28 mouse cellular contexts compared by ENCODE assay signal in the genomic region with DNA sequence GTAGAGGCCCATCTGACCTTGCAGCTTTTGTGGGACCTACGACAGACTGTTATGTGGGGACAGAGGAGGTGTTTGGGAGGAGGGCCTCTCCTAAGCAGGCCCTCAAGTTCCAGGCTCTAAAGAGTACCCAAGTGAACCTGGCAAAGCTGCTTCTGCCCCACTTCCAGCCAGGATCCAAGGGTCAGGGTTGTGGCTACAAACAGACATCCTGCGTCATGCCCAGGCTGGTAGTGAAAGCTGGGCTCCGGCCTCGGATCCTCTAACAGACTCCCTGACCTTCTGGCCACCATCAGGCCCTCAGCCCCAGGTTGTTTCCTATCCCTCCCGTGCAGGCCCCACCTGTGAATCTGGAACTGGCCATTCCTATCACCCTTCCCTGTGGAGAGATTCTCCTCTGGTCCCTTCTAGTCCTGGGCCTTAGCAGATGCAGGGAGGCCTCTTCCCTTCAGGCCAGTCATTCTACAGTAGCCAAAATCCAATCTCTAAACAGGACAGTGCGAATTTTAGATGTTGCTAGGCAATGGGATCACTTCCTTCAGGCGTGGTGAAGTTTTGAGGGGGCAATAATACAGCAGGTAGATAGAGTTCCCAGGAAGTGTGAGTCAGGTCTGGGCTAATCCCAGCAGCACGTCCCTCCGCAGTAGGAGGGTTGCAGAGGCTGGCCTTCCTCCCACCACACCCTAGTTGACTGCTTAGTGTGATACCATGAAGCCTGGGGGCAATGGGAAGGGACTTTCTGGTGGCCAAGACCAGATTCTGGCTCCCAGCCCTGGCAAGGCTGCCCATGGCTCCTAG.
DNase-seq lines count a peak whose midpoint lies in the region; ATAC-seq and TF ChIP-seq lines count a peak whose summit lies in the region.
"Had no signal": no experiment of that assay in that cellular context is flagged by ENCODE, and none has a peak within 500 bp of the region (broad histone marks: within the 10 kb centered on the region; RNA-seq: fewer than 3 reads in every experiment).

No protein-coding gene starts in this region.

- H3K4me3 ChIP-seq in cerebellum, adult 2 months (replicated peaks; ENCODE audit: insufficient read depth, low read depth, low read length), result no peak overlapping the region
- H3K4me3 ChIP-seq in heart, postnatal 0 days (ENCODE audit: low read depth, low read length), result no peak overlapping the region
- H3K4me3 ChIP-seq in midbrain, embryonic 10.5 days, result no peak overlapping the region
- H3K4me3 ChIP-seq in midbrain, embryonic 15.5 days, result no peak overlapping the region
- H3K4me3 ChIP-seq: erythroblast, embryonic 14.5 days; forebrain, embryonic 13.5 days; heart, embryonic 12.5 days; hindbrain, embryonic 12.5 days; limb, embryonic 12.5 days; liver, embryonic 12.5 days; neural tube, embryonic 15.5 days had no signal

- 55% methylated on average over 9 of the region's 9 CpGs for WGBS in cerebellum, adult 2 months
- WGBS in heart, postnatal 0 days, result 78% methylated on average over 9 of the region's 9 CpGs
- WGBS in midbrain, embryonic 10.5 days, result 87% methylated on average over 9 of the region's 9 CpGs
- WGBS in midbrain, embryonic 15.5 days, result 85% methylated on average over 9 of the region's 9 CpGs

- no peak overlapping the region for H3K4me2 ChIP-seq in heart, postnatal 0 days (ENCODE audit: low read depth, low read length)
- H3K4me2 ChIP-seq in midbrain, embryonic 15.5 days, result no peak overlapping the region
- H3K4me2 ChIP-seq: forebrain, embryonic 13.5 days; heart, embryonic 12.5 days; hindbrain, embryonic 12.5 days; limb, embryonic 12.5 days; liver, embryonic 12.5 days; neural tube, embryonic 15.5 days had no signal

- peak overlapping the region; percentile 41 for H3K27ac ChIP-seq in cerebellum, adult 2 months (ENCODE audit: insufficient read depth, low read length)
- no peak overlapping the region for H3K27ac ChIP-seq in heart, postnatal 0 days (ENCODE audit: low read depth)
- 0 out of 2 replicates have a peak overlapping the region, but pooled peaks have one; percentile 19 for H3K27ac ChIP-seq in midbrain, embryonic 10.5 days (replicated peaks)
- no peak overlapping the region for H3K27ac ChIP-seq in midbrain, embryonic 15.5 days
- H3K27ac ChIP-seq: forebrain, embryonic 13.5 days; hindbrain, embryonic 12.5 days; limb, embryonic 12.5 days; liver, embryonic 12.5 days; neural tube, embryonic 15.5 days had no signal

- ATAC-seq in heart, postnatal 0 days (ENCODE audit: insufficient read depth, low read depth), result no peak
- ATAC-seq in midbrain, embryonic 15.5 days (replicated peaks), result no peak
- ATAC-seq: activated CD4-positive, CD25-positive, alpha-beta regulatory T cell, adult 4 months; forebrain, embryonic 13.5 days; liver, embryonic 12.5 days had no signal

- 0 out of 2 replicates have a peak overlapping the region, but pooled peaks have one; percentile 4 for H3K9ac ChIP-seq in heart, postnatal 0 days (replicated peaks; ENCODE audit: low read depth, low read length)
- no peak overlapping the region for H3K9ac ChIP-seq in midbrain, embryonic 15.5 days
- H3K9ac ChIP-seq: forebrain, embryonic 13.5 days; heart, embryonic 12.5 days; hindbrain, embryonic 12.5 days; limb, embryonic 12.5 days; liver, embryonic 12.5 days; neural tube, embryonic 15.5 days had no signal

- H3K9me3 ChIP-seq in heart, postnatal 0 days (replicated peaks; ENCODE audit: control insufficient read depth, low read length), result no peaks in the 10 kb centered on the region
- no peaks in the 10 kb centered on the region for H3K9me3 ChIP-seq in midbrain, embryonic 10.5 days (replicated peaks)
- no peaks in the 10 kb centered on the region for H3K9me3 ChIP-seq in midbrain, embryonic 15.5 days
- H3K9me3 ChIP-seq: forebrain, embryonic 13.5 days; hindbrain, embryonic 12.5 days; limb, embryonic 12.5 days; liver, embryonic 12.5 days; neural tube, embryonic 15.5 days had no signal

- TF ChIP-seq CTCF in cerebellum, adult 2 months (IDR thresholded peaks at IDR 0.05; ENCODE audit: borderline replicate concordance, insufficient read depth, low read depth, low read length), result no peak
- no peak for TF ChIP-seq CTCF in heart, postnatal 0 days (IDR thresholded peaks at IDR 0.05; ENCODE audit: low read depth)

- intact Hi-C loops in heart, postnatal 25 days (cut with DNase I), result no loop called here

- H3K36me3 ChIP-seq in heart, postnatal 0 days (replicated peaks; ENCODE audit: control insufficient read depth, insufficient read depth, low read length), result no peaks in the 10 kb centered on the region
- H3K36me3 ChIP-seq in midbrain, embryonic 10.5 days, result no peaks in the 10 kb centered on the region
- H3K36me3 ChIP-seq in midbrain, embryonic 15.5 days (replicated peaks), result no peaks in the 10 kb centered on the region
- H3K36me3 ChIP-seq: heart, embryonic 12.5 days; hindbrain, embryonic 12.5 days; limb, embryonic 12.5 days; liver, embryonic 12.5 days; neural tube, embryonic 15.5 days had no signal

- peaks cover 24% of the 10 kb centered on the region for H3K4me1 ChIP-seq in cerebellum, adult 2 months (ENCODE audit: control insufficient read depth, insufficient read depth, low read length)
- peaks cover 7% of the 10 kb centered on the region; the same call in 1 of the 2 replicates for H3K4me1 ChIP-seq in heart, postnatal 0 days (ENCODE audit: control insufficient read depth, insufficient read depth)
- H3K4me1 ChIP-seq in midbrain, embryonic 10.5 days, result peaks cover 4% of the 10 kb centered on the region
- no peaks in the 10 kb centered on the region for H3K4me1 ChIP-seq in midbrain, embryonic 15.5 days
- H3K4me1 ChIP-seq: forebrain, embryonic 13.5 days; neural tube, embryonic 15.5 days had no signal

- no peak for TF ChIP-seq EP300 in heart, postnatal 0 days (IDR thresholded peaks at IDR 0.05; ENCODE audit: low read depth)

- H3K27me3 ChIP-seq in cerebellum, adult 2 months (ENCODE audit: control insufficient read depth, insufficient read depth, low read length), result no peaks in the 10 kb centered on the region
- no peaks in the 10 kb centered on the region for H3K27me3 ChIP-seq in heart, postnatal 0 days (ENCODE audit: control insufficient read depth, insufficient read depth, low read length)
- H3K27me3 ChIP-seq in midbrain, embryonic 10.5 days (ENCODE audit: low read depth, poor library complexity, severe bottlenecking), result no peaks in the 10 kb centered on the region
- H3K27me3 ChIP-seq in midbrain, embryonic 15.5 days (replicated peaks), result no peaks in the 10 kb centered on the region
- H3K27me3 ChIP-seq: CH12.LX; forebrain, embryonic 13.5 days; heart, embryonic 12.5 days; hindbrain, embryonic 12.5 days; limb, embryonic 12.5 days; liver, embryonic 12.5 days; neural tube, embryonic 15.5 days had no signal

- no peak for TF ChIP-seq POLR2A in cerebellum, adult 2 months (IDR thresholded peaks at IDR 0.05; ENCODE audit: borderline replicate concordance, insufficient read depth, low read length)

- DNase-seq in cerebellum, adult 2 months, result no peak
- no peak for DNase-seq in cerebellum, adult 11 months
- no peak for DNase-seq in heart, postnatal 0 days (ENCODE audit: low spot score)
- DNase-seq in heart, postnatal 25 days (ENCODE audit: low spot score), result no peak
- no peak for DNase-seq in midbrain, embryonic 10.5 days (ENCODE audit: low spot score)
- DNase-seq in adrenal gland, postnatal 14 days, result no peak
- DNase-seq: adrenal gland, adult 2 months; cerebellum, adult 11-12 months; gastrocnemius, postnatal 14 days; heart, adult 18-20 months; heart, postnatal 14 days; kidney, adult 11 months; layer of hippocampus, postnatal 36 days; lung, adult 18-20 months; lung, postnatal 4 days; midbrain, embryonic 14.5 days; retina, postnatal 1 day; right cerebral cortex, postnatal 14 days had no signal

Comparison
In these comparisons a context has a peak if more than half of its experiments do, and no peak if none do; other contexts are left out.
1. H3K27ac ChIP-seq: peak in cerebellum, adult 2 months (single experiment) and midbrain, embryonic 10.5 days (single experiment); none in heart, postnatal 0 days (single experiment) and midbrain, embryonic 15.5 days (single experiment).